In the genomic region with DNA sequence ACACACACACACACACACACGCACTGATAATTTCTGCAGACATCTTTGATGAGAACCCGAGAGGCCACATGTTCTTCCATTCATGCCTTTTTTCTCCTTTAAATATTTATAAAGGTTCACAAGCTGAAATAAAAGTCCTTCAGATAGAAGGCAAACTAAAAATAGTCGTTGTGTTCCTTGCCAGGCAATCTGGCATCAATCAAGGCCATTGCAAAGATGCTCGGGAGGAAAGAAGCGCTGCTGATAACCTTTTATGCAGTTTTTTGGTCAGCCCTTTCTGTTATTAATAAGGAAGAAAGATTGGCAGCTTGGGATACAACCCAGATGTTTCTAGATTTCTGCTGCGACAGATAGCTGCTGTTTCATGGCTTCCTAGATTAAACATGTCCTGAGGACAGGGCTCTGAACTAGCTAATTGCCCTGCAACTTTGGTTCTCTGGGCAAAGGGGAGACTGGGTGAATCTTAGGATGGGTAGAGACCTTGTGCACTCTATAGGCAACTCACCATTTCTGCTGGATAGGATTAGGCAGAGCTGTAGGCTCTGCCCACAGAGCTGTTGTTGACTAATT, we compare ENCODE assay signal across 18 mouse cellular contexts.
DNase-seq lines count a peak whose midpoint lies in the region; ATAC-seq lines count a peak whose summit lies in the region.
"Had no signal": no experiment of that assay in that cellular context is flagged by ENCODE, and none has a peak within 500 bp of the region (broad histone marks: within the 10 kb centered on the region; RNA-seq: fewer than 3 reads in every experiment).

No protein-coding gene starts in this region.

- DNase-seq in adrenal gland, adult (ENCODE audit: inconsistent age in 2 of 2, low spot score in 1 of 2): peak; percentile 33 to 74
- no peak for DNase-seq in adrenal gland, postnatal 4 days (ENCODE audit: low spot score in 2 of 2)
- DNase-seq in kidney, adult 11 months: peak; percentile 20
- peak; percentile 4 for DNase-seq in retina, postnatal 1 day
- DNase-seq in retina, embryonic 14.5 days (ENCODE audit: low spot score): no peak
- DNase-seq in lung, postnatal 36 days: peak; percentile 37
- DNase-seq in forebrain, embryonic 14.5 days (ENCODE audit: low spot score): no peak
- DNase-seq: cerebellum, adult 9-10 months; gastrocnemius, postnatal 14 days; layer of hippocampus, adult 9-11 months; thymus, postnatal 14 days had no signal

- H3K27me3 ChIP-seq in kidney, embryonic 15.5 days: no peaks in the 10 kb centered on the region
- no peaks in the 10 kb centered on the region for H3K27me3 ChIP-seq in forebrain, embryonic 14.5 days (replicated peaks; ENCODE audit: control insufficient read depth, insufficient read depth, low read length)
- H3K27me3 ChIP-seq: embryonic facial prominence, embryonic 13.5 days; forebrain, embryonic 15.5 days; lung, embryonic 15.5 days; midbrain, embryonic 13.5 days; neural tube, embryonic 12.5 days had no signal

- H3K9ac ChIP-seq in kidney, embryonic 15.5 days: no peak overlapping the region
- H3K9ac ChIP-seq in forebrain, embryonic 14.5 days (ENCODE audit: low read length): no peak overlapping the region
- H3K9ac ChIP-seq: embryonic facial prominence, embryonic 13.5 days; forebrain, embryonic 15.5 days; lung, embryonic 15.5 days; midbrain, embryonic 13.5 days; neural tube, embryonic 12.5 days had no signal

- 65% methylated on average over 6 of the region's 6 CpGs for WGBS in kidney, embryonic 15.5 days
- WGBS in forebrain, embryonic 14.5 days: 80% methylated on average over 6 of the region's 6 CpGs

- no peak overlapping the region for H3K4me2 ChIP-seq in kidney, embryonic 15.5 days
- H3K4me2 ChIP-seq in forebrain, embryonic 14.5 days (ENCODE audit: low read length): no peak overlapping the region
- H3K4me2 ChIP-seq: embryonic facial prominence, embryonic 13.5 days; forebrain, embryonic 15.5 days; lung, embryonic 15.5 days; midbrain, embryonic 13.5 days; neural tube, embryonic 12.5 days had no signal

- H3K4me1 ChIP-seq in kidney, embryonic 15.5 days: 0 out of 2 replicates have a peak, but pooled peaks cover 4% of the 10 kb centered on the region
- no peaks in the 10 kb centered on the region for H3K4me1 ChIP-seq in forebrain, embryonic 14.5 days (ENCODE audit: control insufficient read depth, insufficient read depth, low read length)
- H3K4me1 ChIP-seq: forebrain, embryonic 15.5 days; lung, embryonic 15.5 days; midbrain, embryonic 13.5 days; neural tube, embryonic 12.5 days had no signal

- H3K36me3 ChIP-seq in kidney, embryonic 15.5 days: no peaks in the 10 kb centered on the region
- no peaks in the 10 kb centered on the region for H3K36me3 ChIP-seq in forebrain, embryonic 14.5 days (ENCODE audit: control insufficient read depth, insufficient read depth, low read length)
- H3K36me3 ChIP-seq: embryonic facial prominence, embryonic 13.5 days; forebrain, embryonic 15.5 days; lung, embryonic 15.5 days; midbrain, embryonic 13.5 days; neural tube, embryonic 12.5 days had no signal

- H3K4me3 ChIP-seq in kidney, embryonic 15.5 days (replicated peaks): no peak overlapping the region
- H3K4me3 ChIP-seq in forebrain, embryonic 14.5 days (ENCODE audit: low read depth, low read length): no peak overlapping the region
- H3K4me3 ChIP-seq: embryonic facial prominence, embryonic 13.5 days; forebrain, embryonic 15.5 days; lung, embryonic 15.5 days; midbrain, embryonic 13.5 days; neural tube, embryonic 12.5 days had no signal

- H3K27ac ChIP-seq in kidney, embryonic 15.5 days: no peak overlapping the region
- no peak overlapping the region for H3K27ac ChIP-seq in forebrain, embryonic 14.5 days (ENCODE audit: low read depth, low read length)
- H3K27ac ChIP-seq: embryonic facial prominence, embryonic 13.5 days; forebrain, embryonic 15.5 days; lung, embryonic 15.5 days; midbrain, embryonic 13.5 days; neural tube, embryonic 12.5 days had no signal

- no peaks in the 10 kb centered on the region for H3K9me3 ChIP-seq in kidney, embryonic 15.5 days (replicated peaks)
- no peaks in the 10 kb centered on the region for H3K9me3 ChIP-seq in forebrain, embryonic 14.5 days (replicated peaks; ENCODE audit: control insufficient read depth, low read length)
- H3K9me3 ChIP-seq: embryonic facial prominence, embryonic 13.5 days; forebrain, embryonic 15.5 days; lung, embryonic 15.5 days; midbrain, embryonic 13.5 days; neural tube, embryonic 12.5 days had no signal

- no peak for ATAC-seq in kidney, embryonic 15.5 days (replicated peaks; ENCODE audit: low FRiP score)
- no peak for ATAC-seq in forebrain, embryonic 14.5 days
- ATAC-seq: forebrain, embryonic 15.5 days; inflammation-experienced regulatory T-cells, adult 6 months; midbrain, embryonic 13.5 days had no signal

Comparison
In these comparisons a context has a peak if more than half of its experiments do, and no peak if none do; other contexts are left out.
1. DNase-seq: peak in adrenal gland, adult (2 of 2), kidney, adult 11 months (single experiment), retina, postnatal 1 day (single experiment) and lung, postnatal 36 days (single experiment); none in adrenal gland, postnatal 4 days (0 of 2), retina, embryonic 14.5 days (single experiment) and forebrain, embryonic 14.5 days (single experiment).